20 mouse cellular contexts compared by ENCODE assay signal in the genomic region with DNA sequence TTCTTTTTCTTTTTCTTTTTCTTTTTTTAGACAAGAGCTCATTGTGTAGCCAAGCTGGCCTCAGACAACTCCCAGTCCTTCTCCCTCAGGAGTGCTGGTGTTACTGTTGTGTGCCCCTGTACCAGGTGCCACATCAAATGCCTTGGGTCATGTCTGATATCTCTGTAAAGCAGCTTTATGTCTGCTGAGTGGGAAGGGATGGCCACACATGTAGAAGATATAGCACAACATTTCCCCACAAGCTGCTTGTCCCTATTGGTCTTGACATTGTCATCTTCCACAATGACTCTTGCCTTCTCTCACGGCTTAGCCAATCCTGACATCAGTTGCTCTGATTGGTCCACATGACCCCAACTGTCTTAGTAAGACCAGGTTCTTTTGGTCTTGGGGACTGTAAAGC. TPM values are rescaled to one million over a fixed set of nuclear protein-coding genes. Genes with fewer than 3 reads are reported as not detected.
DNase-seq lines count a peak whose midpoint lies in the region; ATAC-seq lines count a peak whose summit lies in the region.
"Had no signal": no experiment of that assay in that cellular context is flagged by ENCODE, and none has a peak within 500 bp of the region (broad histone marks: within the 10 kb centered on the region; RNA-seq: fewer than 3 reads in every experiment).

No protein-coding gene starts in this region.

- no peaks in the 10 kb centered on the region for H3K9me3 ChIP-seq in liver, embryonic 15.5 days (replicated peaks)
- H3K9me3 ChIP-seq: embryonic facial prominence, embryonic 12.5 days; forebrain, embryonic 13.5 days; G1E; heart, embryonic 12.5 days; hindbrain, embryonic 10.5 days had no signal

- WGBS in liver, embryonic 15.5 days (ENCODE audit: insufficient replicate concordance) = 43% methylated on average over 1 of the region's 1 CpGs

- no peaks in the 10 kb centered on the region for H3K27me3 ChIP-seq in liver, embryonic 15.5 days
- H3K27me3 ChIP-seq: embryonic facial prominence, embryonic 12.5 days; forebrain, embryonic 13.5 days; heart, embryonic 12.5 days had no signal

- peak overlapping the region; percentile 94 for H3K27ac ChIP-seq in liver, embryonic 15.5 days (replicated peaks)
- H3K27ac ChIP-seq: embryonic facial prominence, embryonic 12.5 days; forebrain, embryonic 13.5 days; gastrocnemius, adult 2 months; hindbrain, embryonic 10.5 days; hindbrain, embryonic 14.5 days had no signal

- ATAC-seq in common myeloid progenitor, adult 5-6 weeks (replicated peaks; ENCODE audit: low read depth, poor library complexity, severe bottlenecking) = peak; percentile 23; the same call in 1 of the 2 replicates
- peak; percentile 60 for ATAC-seq in erythroid progenitor cell, adult 5-6 weeks (replicated peaks; ENCODE audit: low FRiP score, poor library complexity, severe bottlenecking)
- peak; percentile 22 for ATAC-seq in liver, embryonic 15.5 days (ENCODE audit: insufficient read depth)
- peak; percentile 72 for ATAC-seq in megakaryocyte-erythroid progenitor cell, adult 5-6 weeks (replicated peaks; ENCODE audit: low FRiP score, low TSS enrichment, poor library complexity, severe bottlenecking)
- ATAC-seq: CD4-positive, CD25-positive, alpha-beta regulatory T cell, adult 4 months; forebrain, embryonic 13.5 days; forebrain, postnatal 0 days had no signal

- no peak overlapping the region for H3K4me2 ChIP-seq in liver, embryonic 15.5 days
- H3K4me2 ChIP-seq: embryonic facial prominence, embryonic 12.5 days; forebrain, embryonic 13.5 days; heart, embryonic 12.5 days; hindbrain, embryonic 14.5 days had no signal

- H3K36me3 ChIP-seq in liver, embryonic 15.5 days (replicated peaks) = no peaks in the 10 kb centered on the region
- H3K36me3 ChIP-seq: heart, embryonic 12.5 days had no signal

- H3K4me3 ChIP-seq in liver, embryonic 15.5 days (replicated peaks) = no peak overlapping the region
- H3K4me3 ChIP-seq: embryonic facial prominence, embryonic 12.5 days; forebrain, embryonic 13.5 days; gastrocnemius, adult 2 months; heart, embryonic 12.5 days; hindbrain, embryonic 10.5 days had no signal

- H3K4me1 ChIP-seq in liver, embryonic 15.5 days (replicated peaks) = peaks cover 72% of the 10 kb centered on the region

- DNase-seq in thymus, postnatal 0 days (ENCODE audit: low spot score) = no peak
- no peak for DNase-seq in adrenal gland, postnatal 36 days
- DNase-seq in adipocyte (ENCODE audit: low spot score) = no peak
- DNase-seq: adrenal gland, postnatal 14 days; cerebellum, adult 18-20 months; cerebellum, adult 9-11 months; forebrain, postnatal 0 days; gastrocnemius, adult 2 months; gastrocnemius, postnatal 25 days had no signal

- H3K9ac ChIP-seq in liver, embryonic 15.5 days = no peak overlapping the region
- H3K9ac ChIP-seq: embryonic facial prominence, embryonic 12.5 days; forebrain, embryonic 13.5 days; forebrain, postnatal 0 days; heart, embryonic 12.5 days; hindbrain, embryonic 14.5 days had no signal

RNA-seq across cellular contexts. Expression of a gene that starts 45.2 kb away (rescaled TPM):
- 8.0 and 9.0 TPM in 2 replicates for total RNA-seq in common myeloid progenitor, adult 5-6 weeks (2017)
- 68.1 and 117 TPM in 2 replicates for total RNA-seq in erythroid progenitor cell, adult 5-6 weeks (2015; ENCODE audit: low replicate concordance)
- 79.5 and 84.0 TPM in 2 replicates for total RNA-seq in erythroid progenitor cell, adult 5-6 weeks (2017; ENCODE audit: low replicate concordance)
- 3.9 and 4.3 TPM in 2 replicates for polyA plus RNA-seq in liver, embryonic 15.5 days (2015; fragmentation: Nextera tagmentation; extraction: Ambion mirVana)
- total RNA-seq in megakaryocyte-erythroid progenitor cell, adult 5-6 weeks (2014; fragmentation: Nextera tagmentation) = 16.7 and 19.5 TPM in 2 replicates
- total RNA-seq in megakaryocyte-erythroid progenitor cell, adult 5-6 weeks (2017) = 21.3 and 38.1 TPM in 2 replicates
- polyA plus RNA-seq in thymus, postnatal 0 days (2015; fragmentation: Nextera tagmentation; extraction: Ambion mirVana) = 3.7 and 4.8 TPM in 2 replicates
- 10 to 100 TPM; 21.5 to 32.8 TPM for total RNA-seq in adrenal gland, postnatal 36 days (2021)

Comparison
In these comparisons a context has a peak if more than half of its experiments do, and no peak if none do; other contexts are left out.
1. ATAC-seq: peak in every context shown above with its lines; median percentile 72 in megakaryocyte-erythroid progenitor cell, adult 5-6 weeks; 60 in erythroid progenitor cell, adult 5-6 weeks; 23 in common myeloid progenitor, adult 5-6 weeks; 22 in liver, embryonic 15.5 days.